Mouse (Mus musculus) embryonic facial prominence, embryonic 14.5 days (tissue): ENCODE results near the gene Ephx4. TPM values are rescaled to one million over a fixed set of nuclear protein-coding genes. Genes with fewer than 3 reads are reported as not detected.

Experiments used
- ATAC-seq: fragments of 200-750 bp; cut with Nextera tagmentation; 2 replicates; pipeline ENCODE4 v1.8.0; 2017; ENCODE audit warnings: low read depth, moderate number of reproducible peaks, moderate TSS enrichment
- DNase-seq: peaks from one replicate; pipeline ENCODE4 v3.0.0-alpha.2; 2015; ENCODE audit warnings: low spot score
- H3K27ac ChIP-seq: fragments of 300-500 bp; sonication (generic); replicated peaks from 2 replicates; pipeline ENCODE4 v1.5.1; 2014; ENCODE audit warnings: low read depth, mild to moderate bottlenecking, low read length, moderate library complexity
- H3K27me3 ChIP-seq: fragments of 300-500 bp; sonication (generic); replicated peaks from 2 replicates; pipeline ENCODE4 v1.6.1; 2014; ENCODE audit warnings: low read length; ENCODE audit not compliant: control insufficient read depth, insufficient read depth
- H3K36me3 ChIP-seq: fragments of 300-500 bp; sonication (generic); 2 replicates; pipeline ENCODE4 v1.6.1; 2014; ENCODE audit warnings: low read length, mixed read lengths; ENCODE audit not compliant: control insufficient read depth, insufficient read depth
- H3K4me1 ChIP-seq: fragments of 300-500 bp; sonication (generic); 2 replicates; pipeline ENCODE4 v1.6.1; 2014; ENCODE audit warnings: antibody characterized with exemption, low read length; ENCODE audit not compliant: control insufficient read depth, insufficient read depth
- H3K4me2 ChIP-seq: fragments of 300-500 bp; sonication (generic); 2 replicates; pipeline ENCODE4 v1.6.1; 2014; ENCODE audit warnings: low read depth, mild to moderate bottlenecking, low read length, moderate library complexity, mixed read lengths
- H3K4me3 ChIP-seq: fragments of 300-500 bp; sonication (generic); 2 replicates; pipeline ENCODE4 v1.5.1; 2014; ENCODE audit warnings: low read depth, mild to moderate bottlenecking, low read length
- H3K9ac ChIP-seq: fragments of 300-500 bp; sonication (generic); 2 replicates; pipeline ENCODE4 v1.6.1; 2014; ENCODE audit warnings: low read depth, mild to moderate bottlenecking, low read length, moderate library complexity, mixed read lengths
- H3K9me3 ChIP-seq: fragments of 300-500 bp; sonication (generic); 2 replicates; pipeline ENCODE4 v1.6.1; 2016; ENCODE audit warnings: low read length; ENCODE audit not compliant: control insufficient read depth
- WGBS: fragments of 180-500 bp; shearing (Covaris S2); extraction: QIAGEN DNeasy Blood & Tissue Kit; methylation state at CpG from one replicate; pipeline ENCODE4 v1.1.7; 2014; 5-methylcytosine and 5-hydroxymethylcytosine counted together
- polyA plus RNA-seq: library from polyadenylated mRNA; unstranded; fragments of >200 nt; fragmentation: Nextera tagmentation; extraction: Ambion mirVana; gene quantifications from 2 replicates; pipeline ENCODE4 v1.2.1, GENCODE M21; 2014

Ephx4 gene
- polyA plus RNA-seq, 1 experiment from 2014 or later, result 3.2 TPM

DNA sequence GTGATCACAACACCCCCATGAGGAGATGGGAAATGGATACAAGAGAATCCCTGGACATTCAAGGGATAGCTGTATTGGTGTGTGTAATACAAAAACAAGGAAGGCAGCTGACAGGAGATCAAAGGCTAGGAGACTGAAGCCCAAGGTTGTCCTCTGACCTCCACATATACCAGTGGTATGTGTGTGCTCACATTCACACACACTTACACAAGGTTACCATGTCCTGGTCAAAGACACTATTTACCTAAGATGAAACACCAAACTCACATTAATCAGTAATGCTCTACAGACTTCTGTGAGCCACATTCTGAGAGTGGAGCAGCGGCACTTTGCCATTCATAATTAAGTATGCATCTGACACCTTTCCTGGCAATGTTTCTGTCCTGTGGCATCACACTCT, 7.8 kb downstream of the Ephx4 start:
- H3K36me3 ChIP-seq, result no peaks in the 10 kb centered on the region
- no peak overlapping the region for H3K4me2 ChIP-seq
- DNase-seq (no peak), ATAC-seq (no peak)
- WGBS, result 81% methylated on average over 1 of the region's 1 CpGs
- no peak overlapping the region for H3K27ac ChIP-seq
- 0 out of 2 replicates have a peak, but pooled peaks cover 5% of the 10 kb centered on the region for H3K27me3 ChIP-seq
- H3K9me3 ChIP-seq, result no peaks in the 10 kb centered on the region
- H3K9ac ChIP-seq, result no peak overlapping the region
- H3K4me1 ChIP-seq, result no peaks in the 10 kb centered on the region
- no peak overlapping the region for H3K4me3 ChIP-seq

GRCm38 (mm10) chr5:107411326-107411725, 8.8 kb downstream of the Ephx4 start:
- WGBS, result 18% methylated on average over 4 of the region's 4 CpGs
- ATAC-seq, result peak; percentile 87
- no peaks in the 10 kb centered on the region for H3K9me3 ChIP-seq
- 0 out of 2 replicates have a peak overlapping the region, but pooled peaks have one; percentile 4 for H3K4me2 ChIP-seq
- H3K4me1 ChIP-seq, result no peaks in the 10 kb centered on the region
- no peak overlapping the region for H3K9ac ChIP-seq
- no peaks in the 10 kb centered on the region for H3K27me3 ChIP-seq
- H3K4me3 ChIP-seq, result no peak overlapping the region
- H3K36me3 ChIP-seq, result no peaks in the 10 kb centered on the region
- peak overlapping the region; percentile 28; the same call in 1 of the 2 replicates for H3K27ac ChIP-seq
- peak; percentile 72 for DNase-seq

DNA sequence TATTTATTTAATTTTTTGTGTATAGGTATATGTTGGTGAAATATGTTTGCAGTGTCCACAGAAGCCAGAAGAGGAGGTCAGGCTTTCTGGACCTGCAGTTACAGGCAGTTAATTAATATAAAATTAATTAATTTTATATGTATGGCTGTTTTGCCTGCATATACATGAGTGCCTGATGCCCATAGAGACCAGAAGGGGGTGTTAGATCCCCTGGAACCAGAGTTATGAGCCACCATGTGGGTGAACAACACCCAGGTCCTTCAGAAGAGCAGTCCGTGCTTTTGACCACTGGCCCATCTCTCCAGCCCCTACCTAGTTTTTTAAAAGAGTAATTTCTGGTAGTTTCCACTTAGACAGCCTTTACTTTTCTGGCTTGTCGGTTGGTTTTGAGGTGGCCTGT, 9.7 kb downstream of the Ephx4 start:
- no peaks in the 10 kb centered on the region for H3K27me3 ChIP-seq
- H3K4me2 ChIP-seq, result no peak overlapping the region
- H3K27ac ChIP-seq, result no peak overlapping the region
- no peak overlapping the region for H3K9ac ChIP-seq
- no peak for ATAC-seq
- no peaks in the 10 kb centered on the region for H3K36me3 ChIP-seq
- H3K9me3 ChIP-seq, result no peaks in the 10 kb centered on the region
- no peak for DNase-seq
- H3K4me1 ChIP-seq, result no peaks in the 10 kb centered on the region
- 74% methylated on average over 2 of the region's 2 CpGs for WGBS
- no peak overlapping the region for H3K4me3 ChIP-seq

DNA sequence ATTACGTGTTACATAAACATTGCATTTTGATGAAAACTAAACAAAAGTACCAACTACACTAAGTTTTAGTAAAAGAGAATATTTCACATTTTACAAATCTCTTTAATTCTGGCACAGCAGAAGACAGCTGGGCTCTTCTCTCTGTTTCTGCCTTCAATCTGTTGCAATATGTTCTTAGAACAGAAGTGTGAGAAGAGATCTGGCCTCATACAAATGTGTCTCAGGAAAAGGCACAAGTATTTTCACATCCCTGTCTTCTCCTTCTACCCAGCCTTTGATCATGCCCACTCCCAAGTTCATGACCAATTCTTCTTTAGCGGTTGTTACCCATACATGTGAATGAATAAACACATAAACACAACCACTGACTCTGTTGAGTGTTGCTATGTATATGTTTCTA, 12.6 kb downstream of the Ephx4 start:
- no peaks in the 10 kb centered on the region for H3K9me3 ChIP-seq
- no peaks in the 10 kb centered on the region for H3K36me3 ChIP-seq
- H3K4me2 ChIP-seq, result no peak overlapping the region
- H3K27me3 ChIP-seq, result no peaks in the 10 kb centered on the region
- ATAC-seq, result no peak
- no peak overlapping the region for H3K9ac ChIP-seq
- no peak for DNase-seq
- no peak overlapping the region for H3K4me3 ChIP-seq
- H3K27ac ChIP-seq, result no peak overlapping the region
- H3K4me1 ChIP-seq, result no peaks in the 10 kb centered on the region
- WGBS, result 84% methylated on average over 2 of the region's 2 CpGs

DNA sequence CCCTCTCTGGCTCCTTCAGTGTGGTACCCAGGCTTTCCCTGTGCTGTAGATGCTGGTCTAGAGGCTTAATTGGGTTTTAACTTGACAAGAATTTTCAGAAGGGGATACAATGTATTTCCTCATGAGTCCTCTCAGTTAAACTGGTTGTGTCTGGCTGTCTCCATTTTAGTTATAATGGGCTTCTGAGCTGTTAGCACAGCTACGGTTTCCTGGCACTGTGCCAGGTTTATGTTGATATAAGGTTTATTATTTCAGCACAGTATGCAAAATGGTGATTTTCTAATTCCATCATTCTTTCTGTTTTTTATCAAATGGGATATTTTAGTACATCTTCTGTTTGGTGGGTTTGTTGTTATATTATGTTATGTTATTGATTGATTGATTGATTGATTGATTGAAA, 19.1 kb downstream of the Ephx4 start:
- no peaks in the 10 kb centered on the region for H3K4me1 ChIP-seq
- no peak overlapping the region for H3K9ac ChIP-seq
- DNase-seq (peak; percentile 58), ATAC-seq (no peak)
- H3K9me3 ChIP-seq, result no peaks in the 10 kb centered on the region
- no peak overlapping the region for H3K4me3 ChIP-seq
- whole genome bisulfite sequencing, result 43% methylated on average over 1 of the region's 1 CpGs
- H3K27ac ChIP-seq, result no peak overlapping the region
- H3K36me3 ChIP-seq, result no peaks in the 10 kb centered on the region
- H3K4me2 ChIP-seq, result no peak overlapping the region
- no peaks in the 10 kb centered on the region for H3K27me3 ChIP-seq

GRCm38 (mm10) chr5:107431249-107431648, 28.7 kb downstream of the Ephx4 start, which contains the start of gene Lpcat2b:
TSS of gene Lpcat2b (plus strand) at chr5:107431549.
- no peaks in the 10 kb centered on the region for H3K27me3 ChIP-seq
- H3K4me1 ChIP-seq, result no peaks in the 10 kb centered on the region
- ATAC-seq (no peak), DNase-seq (no peak)
- H3K36me3 ChIP-seq, result no peaks in the 10 kb centered on the region
- H3K4me3 ChIP-seq, result no peak within 1 kb of the TSS
- no peak within 1 kb of the TSS for H3K4me2 ChIP-seq
- H3K9me3 ChIP-seq, result no peaks in the 10 kb centered on the region
- WGBS, result 70% methylated on average over 3 of the region's 3 CpGs
- H3K9ac ChIP-seq, result no peak within 1 kb of the TSS
- no peak within 1 kb of the TSS for H3K27ac ChIP-seq

DNA sequence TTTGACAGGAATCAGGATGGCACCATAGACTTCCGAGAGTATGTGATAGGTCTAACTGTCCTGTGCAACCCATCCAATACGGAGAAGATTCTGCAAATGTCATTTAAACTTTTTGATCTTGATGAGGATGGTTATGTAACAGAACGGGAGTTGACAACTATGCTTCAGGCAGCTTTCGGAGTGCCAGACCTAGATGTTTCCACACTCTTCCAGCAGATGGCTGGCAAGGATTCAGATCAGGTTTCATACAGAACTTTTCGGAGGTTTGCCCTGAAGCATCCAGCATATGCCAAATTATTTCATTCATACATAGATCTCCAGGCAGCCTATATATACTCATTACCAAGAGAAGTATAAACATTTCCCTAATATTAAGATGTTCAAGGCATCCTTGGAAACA, 31.5 kb downstream of the Ephx4 start:
- Histone ChIP-seq H3K9me3 (no peaks in the 10 kb centered on the region), H3K4me2 (no peak overlapping the region), H3K4me3 (no peak overlapping the region), H3K9ac (no peak overlapping the region), H3K36me3 (no peaks in the 10 kb centered on the region), H3K27ac (no peak overlapping the region), H3K27me3 (no peaks in the 10 kb centered on the region), H3K4me1 (peaks cover 7% of the 10 kb centered on the region; the same call in 1 of the 2 replicates)
- WGBS, result 59% methylated on average over 5 of the region's 5 CpGs
- ATAC-seq, result no peak
- DNase-seq, result no peak

GRCm38 (mm10) chr5:107436185-107436584, 33.6 kb downstream of the Ephx4 start:
- DNase-seq, result no peak
- Histone ChIP-seq H3K9me3 (no peaks in the 10 kb centered on the region), H3K4me1 (peaks cover 8% of the 10 kb centered on the region; the same call in 1 of the 2 replicates), H3K4me3 (no peak overlapping the region), H3K4me2 (no peak overlapping the region), H3K27ac (no peak overlapping the region), H3K9ac (no peak overlapping the region), H3K36me3 (no peaks in the 10 kb centered on the region), H3K27me3 (no peaks in the 10 kb centered on the region)
- WGBS, result 83% methylated on average over 6 of the region's 6 CpGs
- ATAC-seq, result no peak

DNA sequence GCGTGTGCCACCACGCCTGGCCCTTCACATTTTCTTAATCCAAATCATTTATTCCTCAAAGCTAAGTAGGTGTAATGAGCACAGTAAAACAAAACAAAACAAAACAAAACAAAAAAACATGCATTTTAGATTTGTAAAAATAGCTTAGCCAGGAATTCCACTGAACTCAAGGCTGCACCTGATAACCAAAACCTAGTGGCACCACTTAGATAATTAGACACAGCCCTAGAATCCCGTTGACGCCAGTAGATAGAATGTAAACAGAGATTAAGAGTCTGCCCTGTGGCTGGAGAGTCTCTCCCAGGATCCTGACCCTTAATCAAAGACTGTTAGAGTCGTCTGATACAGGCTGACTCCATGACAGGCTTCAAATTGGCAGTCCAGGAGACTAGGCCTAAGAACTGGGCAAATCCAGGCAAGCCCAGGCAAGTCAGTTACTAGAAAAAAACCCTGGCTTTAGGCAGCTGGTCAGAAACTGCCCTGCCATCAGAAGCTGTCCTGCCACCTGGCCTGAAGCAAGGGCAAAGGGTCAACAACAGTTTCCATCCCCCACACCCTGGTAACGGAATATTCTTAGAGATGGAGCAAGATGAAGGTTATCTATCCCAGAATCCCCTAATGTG, 34.2 kb downstream of the Ephx4 start:
- WGBS, result 68% methylated on average over 6 of the region's 6 CpGs
- Histone ChIP-seq H3K4me1 (peaks cover 8% of the 10 kb centered on the region; the same call in 1 of the 2 replicates), H3K4me3 (no peak overlapping the region), H3K27ac (no peak overlapping the region), H3K4me2 (no peak overlapping the region), H3K9me3 (no peaks in the 10 kb centered on the region), H3K36me3 (no peaks in the 10 kb centered on the region), H3K27me3 (no peaks in the 10 kb centered on the region), H3K9ac (no peak overlapping the region)
- ATAC-seq (no peak), DNase-seq (no peak)
